Mouse (Mus musculus): ENCODE results near the gene Prkn.

- no peak for TF ChIP-seq CTCF (IDR thresholded peaks at IDR 0.05)
- TF ChIP-seq EP300 (IDR thresholded peaks at IDR 0.05) = no peak
These were observed 317.4 kb downstream of the Prkn start for GRCm38 (mm10) chr17:11157536-11157935.

Data from lung, postnatal 0 days (tissue).